Comparison of ENCODE assay signal across 32 mouse cellular contexts in genomic region chr2:124071380-124071779, GRCm38 (mm10). TPM values are rescaled to one million over a fixed set of nuclear protein-coding genes. Genes with fewer than 3 reads are reported as not detected.
A peak's percentile ranks its signal among the peaks of the same experiment; 100 is the strongest.
DNase-seq lines count a peak whose midpoint lies in the region; ATAC-seq and TF ChIP-seq lines count a peak whose summit lies in the region.
"Had no signal": no experiment of that assay in that cellular context is flagged by ENCODE, and none has a peak within 500 bp of the region (broad histone marks: within the 10 kb centered on the region; RNA-seq: fewer than 3 reads in every experiment).

No protein-coding gene starts in this region.

- no peaks in the 10 kb centered on the region for H3K9me3 ChIP-seq in kidney, postnatal 0 days (replicated peaks; ENCODE audit: low read length)
- H3K9me3 ChIP-seq in embryonic facial prominence, embryonic 10.5 days, result no peaks in the 10 kb centered on the region
- H3K9me3 ChIP-seq in midbrain, postnatal 0 days (ENCODE audit: low read length), result no peaks in the 10 kb centered on the region
- H3K9me3 ChIP-seq in heart, embryonic 11.5 days (replicated peaks; ENCODE audit: control insufficient read depth, low read length), result no peaks in the 10 kb centered on the region
- H3K9me3 ChIP-seq: heart, embryonic 12.5 days; hindbrain, embryonic 15.5 days; limb, embryonic 10.5 days; limb, embryonic 15.5 days; liver, embryonic 13.5 days; megakaryocyte, embryonic 14.5 days; midbrain, embryonic 13.5 days had no signal

- 2% methylated on average over 2 of the region's 2 CpGs for WGBS in kidney, postnatal 0 days
- 3% methylated on average over 2 of the region's 2 CpGs for WGBS in embryonic facial prominence, embryonic 10.5 days
- WGBS in midbrain, postnatal 0 days, result 17% methylated on average over 2 of the region's 2 CpGs
- 2% methylated on average over 2 of the region's 2 CpGs for WGBS in heart, embryonic 11.5 days (ENCODE audit: insufficient replicate concordance)

- no peaks in the 10 kb centered on the region for H3K4me1 ChIP-seq in kidney, postnatal 0 days (replicated peaks; ENCODE audit: insufficient read depth, low read length)
- peaks cover 12% of the 10 kb centered on the region for H3K4me1 ChIP-seq in embryonic facial prominence, embryonic 10.5 days
- H3K4me1 ChIP-seq in midbrain, postnatal 0 days (ENCODE audit: insufficient read depth, low read length), result no peaks in the 10 kb centered on the region
- no peaks in the 10 kb centered on the region for H3K4me1 ChIP-seq in heart, embryonic 11.5 days (ENCODE audit: control insufficient read depth, insufficient read depth, low read length)
- H3K4me1 ChIP-seq: heart, embryonic 12.5 days; hindbrain, embryonic 15.5 days; limb, embryonic 15.5 days; liver, embryonic 13.5 days; megakaryocyte, embryonic 14.5 days; midbrain, embryonic 13.5 days had no signal

- TF ChIP-seq CTCF in kidney, postnatal 0 days (IDR thresholded peaks at IDR 0.05; ENCODE audit: low read depth), result no peak
- no peak for TF ChIP-seq CTCF in midbrain, postnatal 0 days (IDR thresholded peaks at IDR 0.05)

- H3K27ac ChIP-seq in kidney, postnatal 0 days, result no peak overlapping the region
- no peak overlapping the region for H3K27ac ChIP-seq in embryonic facial prominence, embryonic 10.5 days (replicated peaks)
- no peak overlapping the region for H3K27ac ChIP-seq in midbrain, postnatal 0 days (ENCODE audit: low read depth, low read length)
- H3K27ac ChIP-seq in heart, embryonic 11.5 days (ENCODE audit: low read depth, low read length), result no peak overlapping the region
- H3K27ac ChIP-seq: hindbrain, embryonic 15.5 days; limb, embryonic 10.5 days; limb, embryonic 15.5 days; liver, embryonic 13.5 days; midbrain, embryonic 13.5 days had no signal

- no peak overlapping the region for H3K4me2 ChIP-seq in kidney, postnatal 0 days (ENCODE audit: low read length)
- no peak overlapping the region for H3K4me2 ChIP-seq in midbrain, postnatal 0 days (ENCODE audit: low read depth, low read length, poor library complexity, severe bottlenecking)
- no peak overlapping the region for H3K4me2 ChIP-seq in heart, embryonic 11.5 days
- H3K4me2 ChIP-seq: heart, embryonic 12.5 days; hindbrain, embryonic 15.5 days; limb, embryonic 15.5 days; liver, embryonic 13.5 days; midbrain, embryonic 13.5 days had no signal

- H3K36me3 ChIP-seq in kidney, postnatal 0 days (ENCODE audit: insufficient read depth, low read length), result no peaks in the 10 kb centered on the region
- H3K36me3 ChIP-seq in embryonic facial prominence, embryonic 10.5 days (replicated peaks), result no peaks in the 10 kb centered on the region
- no peaks in the 10 kb centered on the region for H3K36me3 ChIP-seq in midbrain, postnatal 0 days (ENCODE audit: insufficient read depth, low read length)
- H3K36me3 ChIP-seq in heart, embryonic 11.5 days (ENCODE audit: control insufficient read depth, insufficient read depth, low read length), result no peaks in the 10 kb centered on the region
- H3K36me3 ChIP-seq: heart, embryonic 12.5 days; hindbrain, embryonic 15.5 days; limb, embryonic 10.5 days; limb, embryonic 15.5 days; liver, embryonic 13.5 days; midbrain, embryonic 13.5 days had no signal

- DNase-seq in kidney, postnatal 0 days (ENCODE audit: low spot score), result peak; percentile 61
- no peak for DNase-seq in kidney, postnatal 14 days
- DNase-seq in embryo, embryonic 10.5 days (ENCODE audit: low spot score), result peak; percentile 61
- peak; percentile 34 for DNase-seq in embryonic facial prominence, embryonic 10.5 days (ENCODE audit: low spot score)
- DNase-seq in yolk sac, embryonic 10.5 days (ENCODE audit: low spot score), result peak; percentile 12
- DNase-seq in midbrain, postnatal 0 days (ENCODE audit: low spot score), result no peak
- DNase-seq: adrenal gland, adult 2 months; cerebellum, adult 2 months; cerebellum, postnatal 14 days; gastrocnemius, postnatal 25 days; heart, adult 18-20 months; heart, postnatal 4 days; kidney, adult 11 months; kidney, postnatal 4 days; liver, embryonic 13.5 days; lung, adult 18-20 months; lung, postnatal 4 days; spleen, adult 18-20 months; thymus, postnatal 14 days had no signal

- no peak for ATAC-seq in kidney, postnatal 0 days (replicated peaks; ENCODE audit: low FRiP score, low read depth)
- no peak for ATAC-seq in midbrain, postnatal 0 days (ENCODE audit: low FRiP score)
- ATAC-seq in heart, embryonic 11.5 days (replicated peaks; ENCODE audit: insufficient number of reproducible peaks, low FRiP score, low TSS enrichment), result no peak
- ATAC-seq: activated CD4-positive, CD25-positive, alpha-beta regulatory T cell, adult 4 months; forebrain, embryonic 14.5 days; inflammation-experienced regulatory T-cells, adult 6 months; lung, postnatal 0 days; midbrain, embryonic 13.5 days had no signal

- H3K4me3 ChIP-seq in kidney, postnatal 0 days (replicated peaks; ENCODE audit: low read depth, low read length), result no peak overlapping the region
- H3K4me3 ChIP-seq in embryonic facial prominence, embryonic 10.5 days, result no peak overlapping the region
- H3K4me3 ChIP-seq in midbrain, postnatal 0 days (ENCODE audit: low read depth, low read length), result no peak overlapping the region
- no peak overlapping the region for H3K4me3 ChIP-seq in heart, embryonic 11.5 days (ENCODE audit: low read depth, low read length)
- H3K4me3 ChIP-seq: heart, embryonic 12.5 days; hindbrain, embryonic 15.5 days; limb, embryonic 10.5 days; limb, embryonic 15.5 days; liver, embryonic 13.5 days; megakaryocyte, embryonic 14.5 days; midbrain, embryonic 13.5 days had no signal

- H3K9ac ChIP-seq in kidney, postnatal 0 days (ENCODE audit: low read depth, low read length), result no peak overlapping the region
- no peak overlapping the region for H3K9ac ChIP-seq in midbrain, postnatal 0 days (replicated peaks; ENCODE audit: low read length, poor library complexity, severe bottlenecking)
- no peak overlapping the region for H3K9ac ChIP-seq in heart, embryonic 11.5 days (ENCODE audit: low read depth, low read length)
- H3K9ac ChIP-seq: heart, embryonic 12.5 days; hindbrain, embryonic 15.5 days; limb, embryonic 15.5 days; liver, embryonic 13.5 days; midbrain, embryonic 13.5 days had no signal

- H3K27me3 ChIP-seq in kidney, postnatal 0 days (ENCODE audit: insufficient read depth, low read length), result no peaks in the 10 kb centered on the region
- H3K27me3 ChIP-seq in embryonic facial prominence, embryonic 10.5 days (replicated peaks; ENCODE audit: low read depth, poor library complexity, severe bottlenecking), result no peaks in the 10 kb centered on the region
- H3K27me3 ChIP-seq in midbrain, postnatal 0 days (ENCODE audit: insufficient read depth, low read length), result no peaks in the 10 kb centered on the region
- H3K27me3 ChIP-seq in heart, embryonic 11.5 days (ENCODE audit: control insufficient read depth, insufficient read depth, low read length), result no peaks in the 10 kb centered on the region
- H3K27me3 ChIP-seq: CH12.LX; heart, embryonic 12.5 days; hindbrain, embryonic 15.5 days; limb, embryonic 15.5 days; liver, embryonic 13.5 days; megakaryocyte, embryonic 14.5 days; midbrain, embryonic 13.5 days had no signal

RNA-seq across cellular contexts. Expression of gene Sema6d, which starts 18.4 kb away (rescaled TPM):
- 4.3 and 4.9 TPM in 2 replicates for polyA plus RNA-seq in kidney, postnatal 0 days (2015; fragmentation: Nextera tagmentation; extraction: Ambion mirVana)
- 8.3 and 8.7 TPM in 2 replicates for polyA plus RNA-seq in embryonic facial prominence, embryonic 10.5 days (2016; fragmentation: Nextera tagmentation; extraction: Ambion mirVana)
- 59.8 and 64.8 TPM in 2 replicates for total RNA-seq in midbrain, postnatal 0 days (2014; rRNA removed)
- 17.4 and 22.6 TPM in 2 replicates for polyA plus RNA-seq in midbrain, postnatal 0 days (2015; fragmentation: Nextera tagmentation; extraction: Ambion mirVana)
- polyA plus RNA-seq in heart, embryonic 11.5 days (2014; fragmentation: Nextera tagmentation; extraction: Ambion mirVana), result 24.9 and 26.5 TPM in 2 replicates
- total RNA-seq: CH12.LX; monocyte, adult 5-6 weeks had no signal

Comparison
In these comparisons a context has a peak if more than half of its experiments do, and no peak if none do; other contexts are left out.
1. DNase-seq: peak in kidney, postnatal 0 days (single experiment), embryo, embryonic 10.5 days (single experiment), embryonic facial prominence, embryonic 10.5 days (single experiment) and yolk sac, embryonic 10.5 days (single experiment); none in kidney, postnatal 14 days (single experiment) and midbrain, postnatal 0 days (single experiment).